8 mouse cellular contexts compared by ENCODE assay signal in the genomic region with DNA sequence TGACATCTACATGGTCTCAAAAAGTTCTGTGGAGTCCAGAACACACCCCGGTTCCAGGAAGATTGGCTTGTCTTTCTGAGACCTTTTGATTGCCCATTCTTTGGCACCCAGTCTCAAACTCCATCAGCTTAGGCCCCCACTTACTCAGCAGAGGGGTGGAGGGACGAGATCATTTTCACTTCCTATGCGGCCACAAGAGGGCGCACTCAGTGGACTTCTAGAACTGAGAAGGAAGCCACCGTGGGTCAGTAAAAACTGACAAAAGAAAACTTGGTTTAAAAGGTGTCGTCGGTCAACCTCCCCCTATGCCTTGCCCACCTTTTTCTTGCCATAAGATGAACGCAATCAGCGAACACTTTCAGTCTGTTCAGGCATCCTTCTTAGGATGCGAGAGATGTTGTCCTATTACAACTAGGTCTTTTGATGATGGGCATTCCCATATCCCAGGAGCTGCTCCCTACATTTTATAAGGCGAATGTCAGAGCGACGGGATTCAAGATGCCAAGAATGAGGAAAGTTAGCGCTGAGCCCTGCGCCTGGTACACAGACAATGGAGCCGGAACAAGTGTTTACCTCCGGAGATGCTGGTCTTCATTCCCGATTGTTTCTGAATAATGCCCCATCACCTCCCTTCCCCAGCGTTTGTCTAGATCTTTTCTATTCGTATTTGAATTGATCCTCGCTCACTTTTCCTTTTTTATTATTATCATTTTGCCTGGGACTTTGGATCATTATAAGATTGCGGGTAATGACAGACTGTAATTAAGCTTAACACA. TPM values are rescaled to one million over a fixed set of nuclear protein-coding genes. Genes with fewer than 3 reads are reported as not detected.
DNase-seq lines count a peak whose midpoint lies in the region; ATAC-seq and TF ChIP-seq lines count a peak whose summit lies in the region.

No protein-coding gene starts in this region.

- no peak overlapping the region for H3K27ac ChIP-seq in CH12.LX (ENCODE audit: insufficient read depth, low read depth)
- peak overlapping the region; percentile 69; the same call in 1 of the 2 replicates for H3K27ac ChIP-seq in forebrain, embryonic 10.5 days
- H3K27ac ChIP-seq in heart, embryonic 15.5 days, result no peak overlapping the region
- H3K27ac ChIP-seq in liver, embryonic 13.5 days, result no peak overlapping the region
- H3K27ac ChIP-seq in neural tube, embryonic 13.5 days (replicated peaks), result no peak overlapping the region

- H3K9me3 ChIP-seq in CH12.LX (replicated peaks; ENCODE audit: low read length), result peaks cover 10% of the 10 kb centered on the region
- peaks cover 5% of the 10 kb centered on the region for H3K9me3 ChIP-seq in forebrain, embryonic 10.5 days
- H3K9me3 ChIP-seq in heart, embryonic 15.5 days (replicated peaks), result no peaks in the 10 kb centered on the region
- H3K9me3 ChIP-seq in liver, embryonic 13.5 days (replicated peaks), result 0 out of 2 replicates have a peak, but pooled peaks cover 9% of the 10 kb centered on the region
- no peaks in the 10 kb centered on the region for H3K9me3 ChIP-seq in neural tube, embryonic 13.5 days

- no peaks in the 10 kb centered on the region for H3K36me3 ChIP-seq in CH12.LX (replicated peaks in 1 of 2; ENCODE audit: control insufficient read depth in 1 of 2, insufficient read depth in 1 of 2, low read length in 1 of 2)
- H3K36me3 ChIP-seq in forebrain, embryonic 10.5 days (replicated peaks), result no peaks in the 10 kb centered on the region
- no peaks in the 10 kb centered on the region for H3K36me3 ChIP-seq in heart, embryonic 15.5 days
- H3K36me3 ChIP-seq in liver, embryonic 13.5 days, result no peaks in the 10 kb centered on the region
- no peaks in the 10 kb centered on the region for H3K36me3 ChIP-seq in neural tube, embryonic 13.5 days

- WGBS in forebrain, embryonic 10.5 days, result 23% methylated on average over 22 of the region's 22 CpGs
- 35% methylated on average over 22 of the region's 22 CpGs for WGBS in heart, embryonic 15.5 days
- WGBS in liver, embryonic 13.5 days (ENCODE audit: insufficient replicate concordance), result 30% methylated on average over 22 of the region's 22 CpGs
- WGBS in neural tube, embryonic 13.5 days, result 21% methylated on average over 22 of the region's 22 CpGs

- TF ChIP-seq EP300 in CH12.LX (IDR thresholded peaks at IDR 0.05; ENCODE audit: low read length), result no peak

- no peak for ATAC-seq in heart, embryonic 15.5 days (replicated peaks; ENCODE audit: insufficient number of reproducible peaks, insufficient read depth, low FRiP score, low read depth)
- no peak for ATAC-seq in liver, embryonic 13.5 days (ENCODE audit: low read depth)
- peak; percentile 50; the same call in 1 of the 2 replicates for ATAC-seq in neural tube, embryonic 13.5 days (ENCODE audit: low read depth)

- dilution Hi-C loops in CH12.LX (cut with MboI; ENCODE audit: extremely low pct_ligation_motif_present, extremely low pct_unique_long_range_greater_than_20kb, low sequenced_read_pairs), result no loop called here

- no peaks in the 10 kb centered on the region for H3K79me2 ChIP-seq in CH12.LX (replicated peaks; ENCODE audit: control insufficient read depth, extremely low read depth, insufficient read depth, poor library complexity, severe bottlenecking)

- no peak overlapping the region for H3K4me2 ChIP-seq in CH12.LX (ENCODE audit: insufficient read depth, low read depth, poor library complexity, severe bottlenecking)
- H3K4me2 ChIP-seq in heart, embryonic 15.5 days, result peak overlapping the region; percentile 76
- H3K4me2 ChIP-seq in liver, embryonic 13.5 days, result peak overlapping the region; percentile 16; the same call in 1 of the 2 replicates
- H3K4me2 ChIP-seq in neural tube, embryonic 13.5 days, result peak overlapping the region; percentile 69

- no peaks in the 10 kb centered on the region for H3K27me3 ChIP-seq in CH12.LX (replicated peaks)
- peaks cover 19% of the 10 kb centered on the region for H3K27me3 ChIP-seq in forebrain, embryonic 10.5 days (ENCODE audit: poor library complexity, severe bottlenecking)
- peaks cover 8% of the 10 kb centered on the region; the same call in 1 of the 2 replicates for H3K27me3 ChIP-seq in heart, embryonic 15.5 days
- H3K27me3 ChIP-seq in liver, embryonic 13.5 days, result peaks cover 4% of the 10 kb centered on the region; the same call in 1 of the 2 replicates
- peaks cover 5% of the 10 kb centered on the region for H3K27me3 ChIP-seq in neural tube, embryonic 13.5 days

- in situ Hi-C loops in CH12.LX (cut with MboI; ENCODE audit: low pct_ligation_motif_present, low pct_unique_long_range_greater_than_20kb, low sequenced_read_pairs), result loop anchor here (25.0 kb wide), 1 partner anchor 297 kb away; no protein-coding TSS in a partner anchor

- peak; percentile 24 for TF ChIP-seq RAD21 in CH12.LX (IDR thresholded peaks at IDR 0.05; ENCODE audit: low read depth, low read length)

- no peaks in the 10 kb centered on the region for H3K4me1 ChIP-seq in CH12.LX (ENCODE audit: control insufficient read depth in 1 of 2, insufficient read depth in 2 of 2)
- peaks cover 11% of the 10 kb centered on the region; the same call in 1 of the 2 replicates for H3K4me1 ChIP-seq in forebrain, embryonic 10.5 days
- H3K4me1 ChIP-seq in heart, embryonic 15.5 days (replicated peaks), result peaks cover 8% of the 10 kb centered on the region
- H3K4me1 ChIP-seq in liver, embryonic 13.5 days (replicated peaks), result 0 out of 2 replicates have a peak, but pooled peaks cover 5% of the 10 kb centered on the region
- peaks cover 12% of the 10 kb centered on the region for H3K4me1 ChIP-seq in neural tube, embryonic 13.5 days (replicated peaks)

- no peak for TF ChIP-seq POLR2A in CH12.LX (IDR thresholded peaks at IDR 0.05; ENCODE audit: low read depth, low read length)

- peak; percentile 40 to 55 for TF ChIP-seq CTCF in CH12.LX (conservative IDR thresholded peaks at IDR 0.05 in 1 of 2, IDR thresholded peaks at IDR 0.05 in 1 of 2; ENCODE audit: low read depth in 2 of 2, low read length in 2 of 2)

- H3K9ac ChIP-seq in CH12.LX (ENCODE audit: insufficient read depth, low read depth), result no peak overlapping the region
- H3K9ac ChIP-seq in heart, embryonic 15.5 days, result peak overlapping the region; percentile 46; the same call in 1 of the 2 replicates
- H3K9ac ChIP-seq in liver, embryonic 13.5 days, result no peak overlapping the region
- H3K9ac ChIP-seq in neural tube, embryonic 13.5 days, result peak overlapping the region; percentile 67

- no peak overlapping the region for H3K4me3 ChIP-seq in CH12.LX (replicated peaks in 1 of 3; ENCODE audit: low read depth in 2 of 3, low read length in 2 of 3, poor library complexity in 1 of 3)
- H3K4me3 ChIP-seq in forebrain, embryonic 10.5 days, result peak overlapping the region; percentile 52
- peak overlapping the region; percentile 40 for H3K4me3 ChIP-seq in heart, embryonic 15.5 days
- no peak overlapping the region for H3K4me3 ChIP-seq in liver, embryonic 13.5 days (replicated peaks)
- peak overlapping the region; percentile 36 for H3K4me3 ChIP-seq in neural tube, embryonic 13.5 days

- DNase-seq in CH12.LX (ENCODE audit: extremely low read depth), result peak; percentile 66
- peak; percentile 39 for DNase-seq in brain, embryonic 18.5 days (ENCODE audit: low read depth, low spot score)
- peak; percentile 78 for DNase-seq in forebrain, embryonic 10.5 days (ENCODE audit: extremely low spot score, low spot score)
- DNase-seq in kidney, postnatal 25 days, result peak; percentile 75 to 85
- DNase-seq in liver, embryonic 13.5 days, result no peak
- DNase-seq in thymus, postnatal 0 days (ENCODE audit: low spot score), result peak; percentile 58

TF ChIP-seq in CH12.LX, 34 proteins besides CTCF, POLR2A, EP300 and RAD21:
- no peak for TF ChIP-seq BHLHE40 (IDR thresholded peaks at IDR 0.05; ENCODE audit: low read depth, low read length)
- TF ChIP-seq JUN (IDR thresholded peaks at IDR 0.05; ENCODE audit: insufficient read depth, low read depth, low read length), result no peak
- peak; percentile 46 for TF ChIP-seq SMC3 (IDR thresholded peaks at IDR 0.05; ENCODE audit: low read depth, low read length)

RNA-seq across cellular contexts. Expression of a gene that starts 44.1 kb away (rescaled TPM):
- not detected in 2 replicates for total RNA-seq in CH12.LX (2012; rRNA removed)
- total RNA-seq in CH12.LX (2014; rRNA removed), result not detected in 2 replicates
- not detected in 2 replicates for polyA plus RNA-seq in CH12.LX (2012; ENCODE audit: insufficient read length, low read depth)
- polyA plus RNA-seq in forebrain, embryonic 10.5 days (2016; fragmentation: Nextera tagmentation; extraction: Ambion mirVana), result 1.5 and 2.7 TPM in 2 replicates
- 2.5 and 3.3 TPM in 2 replicates for polyA plus RNA-seq in heart, embryonic 15.5 days (2015; fragmentation: Nextera tagmentation; extraction: Ambion mirVana)
- 0.50 and 0.62 TPM in 2 replicates for polyA plus RNA-seq in liver, embryonic 13.5 days (2015; fragmentation: Nextera tagmentation; extraction: Ambion mirVana)
- polyA plus RNA-seq in neural tube, embryonic 13.5 days (2015; fragmentation: Nextera tagmentation; extraction: Ambion mirVana), result 7.5 and 7.8 TPM in 2 replicates
- 0.26 and 0.42 TPM in 2 replicates for polyA plus RNA-seq in thymus, postnatal 0 days (2015; fragmentation: Nextera tagmentation; extraction: Ambion mirVana)

RNA-seq across cellular contexts. Expression of a gene that starts 50.8 kb away (rescaled TPM):
- not detected in 2 replicates for total RNA-seq in CH12.LX (2012; rRNA removed)
- total RNA-seq in CH12.LX (2014; rRNA removed), result not detected in 2 replicates
- not detected in 2 replicates for polyA plus RNA-seq in CH12.LX (2012; ENCODE audit: insufficient read length, low read depth)
- polyA plus RNA-seq in forebrain, embryonic 10.5 days (2016; fragmentation: Nextera tagmentation; extraction: Ambion mirVana), result 0.89 and 1.1 TPM in 2 replicates
- 1.7 and 2.7 TPM in 2 replicates for polyA plus RNA-seq in heart, embryonic 15.5 days (2015; fragmentation: Nextera tagmentation; extraction: Ambion mirVana)
- 0.39 and 0.48 TPM in 2 replicates for polyA plus RNA-seq in liver, embryonic 13.5 days (2015; fragmentation: Nextera tagmentation; extraction: Ambion mirVana)
- polyA plus RNA-seq in neural tube, embryonic 13.5 days (2015; fragmentation: Nextera tagmentation; extraction: Ambion mirVana), result 3.1 and 3.4 TPM in 2 replicates
- 2.4 TPM in 2 replicates for polyA plus RNA-seq in thymus, postnatal 0 days (2015; fragmentation: Nextera tagmentation; extraction: Ambion mirVana)

Comparison
In these comparisons a context has a peak if more than half of its experiments do, and no peak if none do; other contexts are left out.
1. H3K4me3 ChIP-seq: peak in forebrain, embryonic 10.5 days (single experiment), heart, embryonic 15.5 days (single experiment) and neural tube, embryonic 13.5 days (single experiment); none in CH12.LX (0 of 3) and liver, embryonic 13.5 days (single experiment).
2. H3K9ac ChIP-seq: peak in heart, embryonic 15.5 days (single experiment) and neural tube, embryonic 13.5 days (single experiment); none in CH12.LX (single experiment) and liver, embryonic 13.5 days (single experiment).